Mouse (Mus musculus): ENCODE measurements around the gene Noc2l.

Noc2l gene

GRCm38 (mm10) chr4:156215649-156216048, 20.2 kb upstream of the Noc2l start, which contains the start of gene Perm1:
Perm1 (plus strand) TSS chr4:156215868.
- in situ Hi-C loops (cut with MboI; ENCODE audit: low sequenced_read_pairs): no loop called here

- in situ Hi-C loops (cut with MboI; ENCODE audit: low sequenced_read_pairs): no loop called here
Observed at GRCm38 (mm10) chr4:156216196-156216595, 19.6 kb upstream of the Noc2l start.

GRCm38 (mm10) chr4:156217022-156217669, 18.7 kb upstream of the Noc2l start:
- in situ Hi-C loops (cut with MboI; ENCODE audit: low sequenced_read_pairs): no loop called here

- in situ Hi-C loops (cut with MboI; ENCODE audit: low sequenced_read_pairs): no loop called here
Observed at GRCm38 (mm10) chr4:156217838-156218237, 18.0 kb upstream of the Noc2l start.

- in situ Hi-C loops (cut with MboI; ENCODE audit: low sequenced_read_pairs): no loop called here
Observed at GRCm38 (mm10) chr4:156219936-156220335, 15.9 kb upstream of the Noc2l start.

GRCm38 (mm10) chr4:156224276-156224675, 11.5 kb upstream of the Noc2l start:
- in situ Hi-C loops (cut with MboI; ENCODE audit: low sequenced_read_pairs): no loop called here

GRCm38 (mm10) chr4:156227752-156228392, 7.9 kb upstream of the Noc2l start:
- in situ Hi-C loops (cut with MboI; ENCODE audit: low sequenced_read_pairs): no loop called here

- in situ Hi-C loops (cut with MboI; ENCODE audit: low sequenced_read_pairs): no loop called here
Observed at GRCm38 (mm10) chr4:156228393-156229024, 7.3 kb upstream of the Noc2l start.

GRCm38 (mm10) chr4:156234021-156234501, 1.7 kb upstream of the Noc2l start:
- in situ Hi-C loops (cut with MboI; ENCODE audit: low sequenced_read_pairs): no loop called here

- in situ Hi-C loops (cut with MboI; ENCODE audit: low sequenced_read_pairs): no loop called here
Observed at GRCm38 (mm10) chr4:156234701-156235213, 1.1 kb upstream of the Noc2l start, which contains the start of gene Plekhn1. Plekhn1 (minus strand) TSS chr4:156234857.

GRCm38 (mm10) chr4:156235360-156235770, 445 bp upstream of the Noc2l start:
- in situ Hi-C loops (cut with MboI; ENCODE audit: low sequenced_read_pairs): no loop called here

GRCm38 (mm10) chr4:156236651-156237447, 1.0 kb downstream of the Noc2l start:
- in situ Hi-C loops (cut with MboI; ENCODE audit: low sequenced_read_pairs): no loop called here

GRCm38 (mm10) chr4:156249567-156249966, 13.8 kb downstream of the Noc2l start:
- in situ Hi-C loops (cut with MboI; ENCODE audit: low sequenced_read_pairs): no loop called here

- in situ Hi-C loops (cut with MboI; ENCODE audit: low sequenced_read_pairs): no loop called here
Observed at GRCm38 (mm10) chr4:156251081-156251480, 15.3 kb downstream of the Noc2l start.

- in situ Hi-C loops (cut with MboI; ENCODE audit: low sequenced_read_pairs): no loop called here
Observed at GRCm38 (mm10) chr4:156252140-156252539, 16.3 kb downstream of the Noc2l start.

GRCm38 (mm10) chr4:156252619-156253018, 16.8 kb downstream of the Noc2l start:
- in situ Hi-C loops (cut with MboI; ENCODE audit: low sequenced_read_pairs): no loop called here

GRCm38 (mm10) chr4:156253043-156253442, 17.2 kb downstream of the Noc2l start:
- in situ Hi-C loops (cut with MboI; ENCODE audit: low sequenced_read_pairs): no loop called here

- in situ Hi-C loops (cut with MboI; ENCODE audit: low sequenced_read_pairs): no loop called here
Observed at GRCm38 (mm10) chr4:156254361-156255077, 18.7 kb downstream of the Noc2l start.

GRCm38 (mm10) chr4:156255078-156255839, 19.4 kb downstream of the Noc2l start, which contains the start of gene Samd11:
Samd11 (minus strand) TSS chr4:156255657.
- in situ Hi-C loops (cut with MboI; ENCODE audit: low sequenced_read_pairs): no loop called here
